Mouse (Mus musculus) CH12.LX (cell line): ENCODE measurements at regions not wholly inside any gene's neighbourhood (a gene's known extent, or its start where the extent isn't known, plus 50 kb on each side); places are given as distances from the start of the nearest gene placed in this dataset.

Source experiments
- DNase-seq: peaks from one replicate; pipeline ENCODE4 v3.0.0-alpha.2; 2013; ENCODE audit errors: extremely low read depth
- H3K27ac ChIP-seq: 2 replicates; pipeline ENCODE4 v1.5.1; 2012; ENCODE audit warnings: low read depth, mild to moderate bottlenecking, control low read depth, moderate library complexity; ENCODE audit not compliant: insufficient read depth
- H3K27me3 ChIP-seq: replicated peaks from 2 replicates; pipeline ENCODE3; 2012; ENCODE audit warnings: inconsistent platforms
- H3K36me3 ChIP-seq, 2 experiments: replicated peaks in 1 of 2; 2 replicates each; pipeline versions ENCODE3 to v1.6.1; 2012; ENCODE audit warnings: inconsistent platforms in 1 of 2, low read length in 1 of 2, mild to moderate bottlenecking in 1 of 2, mixed read lengths in 1 of 2, moderate library complexity in 1 of 2; ENCODE audit not compliant: control insufficient read depth in 1 of 2, insufficient read depth in 1 of 2
- H3K4me1 ChIP-seq, 2 experiments: 2 replicates each; pipeline ENCODE4 v1.6.1; 2012; ENCODE audit warnings: inconsistent platforms in 1 of 2, moderate library complexity in 1 of 2; ENCODE audit not compliant: insufficient read depth in 2 of 2, control insufficient read depth in 1 of 2
- H3K4me2 ChIP-seq: 2 replicates; pipeline ENCODE4 v1.6.1; 2012; ENCODE audit warnings: low read depth, mild to moderate bottlenecking, control low read depth; ENCODE audit not compliant: poor library complexity, insufficient read depth, severe bottlenecking
- H3K4me3 ChIP-seq, 3 experiments: fragments of 150-350 bp in 1 of 3; sonication (generic) in 1 of 3; replicated peaks in 1 of 3; 2 replicates each; pipeline versions ENCODE3 to v1.5.1; 2011 to 2012; ENCODE audit warnings: low read depth in 2 of 3, low read length in 2 of 3, mild to moderate bottlenecking in 2 of 3, moderate library complexity in 2 of 3, control low read depth in 1 of 3, improper control_type of control experiment in 1 of 3, inconsistent platforms in 1 of 3, mixed read lengths in 1 of 3; ENCODE audit not compliant: poor library complexity in 1 of 3
- H3K79me2 ChIP-seq: replicated peaks from 2 replicates; pipeline ENCODE4 v1.6.1; 2012; ENCODE audit warnings: mild to moderate bottlenecking, moderate library complexity; ENCODE audit not compliant: control insufficient read depth, poor library complexity, insufficient read depth, severe bottlenecking; ENCODE audit errors: extremely low read depth
- H3K9ac ChIP-seq: 2 replicates; pipeline ENCODE4 v1.6.1; 2012; ENCODE audit warnings: low read depth, mild to moderate bottlenecking, control low read depth, moderate library complexity; ENCODE audit not compliant: insufficient read depth
- H3K9me3 ChIP-seq: replicated peaks from 2 replicates; pipeline ENCODE3; 2012; ENCODE audit warnings: low read length, inconsistent platforms, mixed read lengths
- BHLHE40 ChIP-seq: IDR thresholded peaks from 2 replicates; pipeline ENCODE4 v1.6.1; 2011; ENCODE audit warnings: mild to moderate bottlenecking, low read depth, low read length, improper control_type of control experiment
- CHD2 ChIP-seq: IDR thresholded peaks from 2 replicates; pipeline ENCODE4 v1.6.1; 2011; ENCODE audit warnings: low read length, improper control_type of control experiment
- ELF1 ChIP-seq: IDR thresholded peaks from 2 replicates; pipeline ENCODE4 v1.6.1; 2014; ENCODE audit warnings: low read depth, mild to moderate bottlenecking, inconsistent platforms, low read length, improper control_type of control experiment
- ETS1 ChIP-seq: conservative IDR thresholded peaks from 2 replicates; pipeline ENCODE4 v1.6.1; 2012; ENCODE audit warnings: low read depth, mild to moderate bottlenecking, inconsistent platforms, low read length, improper control_type of control experiment, moderate library complexity
- IRF4 ChIP-seq: IDR thresholded peaks from 2 replicates; pipeline ENCODE4 v1.6.1; 2014; ENCODE audit warnings: low read depth, mild to moderate bottlenecking, inconsistent platforms, low read length, improper control_type of control experiment
- JUN ChIP-seq: IDR thresholded peaks from 2 replicates; pipeline ENCODE4 v1.6.1; 2011; ENCODE audit warnings: low read depth, mild to moderate bottlenecking, low read length, improper control_type of control experiment, moderate library complexity; ENCODE audit not compliant: insufficient read depth
- JUND ChIP-seq: conservative IDR thresholded peaks from 2 replicates; pipeline ENCODE4 v1.6.1; 2011; ENCODE audit warnings: low read depth, low read length, improper control_type of control experiment
- KAT2A ChIP-seq: IDR thresholded peaks from 2 replicates; pipeline ENCODE4 v1.6.1; 2012; ENCODE audit warnings: low read length, improper control_type of control experiment, inconsistent platforms; ENCODE audit not compliant: insufficient replicate concordance
- MAFK ChIP-seq: IDR thresholded peaks from 2 replicates; pipeline ENCODE4 v1.6.1; 2011; ENCODE audit warnings: low read length, improper control_type of control experiment; ENCODE audit not compliant: insufficient replicate concordance
- MAX ChIP-seq: IDR thresholded peaks from 2 replicates; pipeline ENCODE4 v1.6.1; 2011; ENCODE audit warnings: low read length, improper control_type of control experiment
- MAZ ChIP-seq: IDR thresholded peaks from 2 replicates; pipeline ENCODE4 v1.6.1; 2012; ENCODE audit warnings: low read depth, mild to moderate bottlenecking, inconsistent platforms, low read length, improper control_type of control experiment, moderate library complexity
- MXI1 ChIP-seq: IDR thresholded peaks from 2 replicates; pipeline ENCODE4 v1.6.1; 2011; ENCODE audit warnings: mild to moderate bottlenecking, low read depth, low read length, improper control_type of control experiment
- MYC ChIP-seq: IDR thresholded peaks from 2 replicates; pipeline ENCODE4 v1.6.1; 2011; ENCODE audit warnings: low read depth, mild to moderate bottlenecking, improper control_type of control experiment, low read length
- PAX5 ChIP-seq: IDR thresholded peaks from 2 replicates; pipeline ENCODE4 v1.6.1; 2012; ENCODE audit warnings: low read length, inconsistent platforms, mixed read lengths
- RAD21 ChIP-seq: IDR thresholded peaks from 2 replicates; pipeline ENCODE4 v1.6.1; 2011; ENCODE audit warnings: low read depth, mild to moderate bottlenecking, low read length, improper control_type of control experiment, moderate library complexity
- TBP ChIP-seq: conservative IDR thresholded peaks from 2 replicates; pipeline ENCODE4 v1.6.1; 2011; ENCODE audit warnings: low read depth, low read length, improper control_type of control experiment
- TCF12 ChIP-seq: IDR thresholded peaks from 2 replicates; pipeline ENCODE4 v1.6.1; 2014; ENCODE audit warnings: low read depth, mild to moderate bottlenecking, inconsistent platforms, low read length, improper control_type of control experiment
- USF1 ChIP-seq: IDR thresholded peaks from 2 replicates; pipeline ENCODE4 v1.6.1; 2014; ENCODE audit warnings: low read depth, mild to moderate bottlenecking, inconsistent platforms, low read length, improper control_type of control experiment
- USF2 ChIP-seq: conservative IDR thresholded peaks from 2 replicates; pipeline ENCODE4 v1.6.1; 2011; ENCODE audit warnings: low read depth, low read length, improper control_type of control experiment
- ZC3H11A ChIP-seq: IDR thresholded peaks from 2 replicates; pipeline ENCODE4 v1.6.1; 2012; ENCODE audit warnings: low read depth, mild to moderate bottlenecking, inconsistent platforms, low read length, improper control_type of control experiment
- ZMIZ1 ChIP-seq: IDR thresholded peaks from 2 replicates; pipeline ENCODE4 v1.6.1; 2012; ENCODE audit warnings: low read depth, mild to moderate bottlenecking, inconsistent platforms, low read length, improper control_type of control experiment
- ZNF384 ChIP-seq: IDR thresholded peaks from 2 replicates; pipeline ENCODE4 v1.6.1; 2012; ENCODE audit warnings: low read depth, low read length, improper control_type of control experiment, inconsistent platforms
- dilution Hi-C: fragments of 300-500 bp; cut with MboI; formaldehyde crosslinking; loops from 2 replicates; pipeline ENCODE4 v1.14.3; 2020; ENCODE audit warnings: low sequenced_read_pairs; ENCODE audit not compliant: extremely low pct_unique_long_range_greater_than_20kb, extremely low pct_ligation_motif_present
- in situ Hi-C: fragments of 300-500 bp; cut with MboI; formaldehyde crosslinking; loops from 3 replicates; pipeline ENCODE4 v1.14.3; 2019; ENCODE audit warnings: low sequenced_read_pairs, low pct_ligation_motif_present, low pct_unique_long_range_greater_than_20kb, mixed read lengths

DNA sequence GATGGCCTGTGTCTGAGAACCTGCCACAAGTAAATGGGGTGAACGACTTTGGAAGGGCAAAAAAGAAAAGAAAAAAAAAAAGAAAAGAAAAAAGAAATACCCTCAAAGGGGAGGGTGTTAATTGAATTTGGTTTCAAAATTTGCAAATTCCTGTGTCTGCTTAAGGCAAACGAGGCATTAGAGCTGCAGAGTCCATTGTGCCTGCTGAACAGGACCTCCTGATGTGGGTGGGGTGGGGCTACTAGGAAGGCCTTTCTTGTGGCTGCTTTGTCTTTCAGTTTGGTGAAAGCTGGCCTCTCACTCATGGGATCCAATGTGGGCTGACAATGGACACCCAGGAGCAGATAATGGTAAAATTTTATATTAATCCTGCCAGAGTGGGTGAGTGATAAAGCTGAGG is 366.3 kb upstream of the Jarid2 start:
- no peak overlapping the region for H3K27ac ChIP-seq
- no peak overlapping the region for H3K4me3 ChIP-seq
- DNase-seq, result no peak
- H3K4me2 ChIP-seq, result no peak overlapping the region
- dilution Hi-C loops, result no loop called here
- TF ChIP-seq USF2, result no peak
- no peak for TF ChIP-seq USF1
- TF ChIP-seq MXI1, result no peak
- no peak for TF ChIP-seq ETS1
- TF ChIP-seq ZC3H11A, result no peak
- no peak for TF ChIP-seq ELF1
- no peak for TF ChIP-seq ZMIZ1
- TF ChIP-seq CHD2, result no peak
- TF ChIP-seq TCF12, result no peak
- TF ChIP-seq MAFK, result no peak
- TF ChIP-seq JUND, result no peak
- no peak for TF ChIP-seq IRF4
- no peak for TF ChIP-seq PAX5
- no peak for TF ChIP-seq ZNF384
- TF ChIP-seq RAD21, result no peak
- TF ChIP-seq KAT2A, result no peak
- no peak for TF ChIP-seq MYC
- no peak for TF ChIP-seq MAX
- TF ChIP-seq MAZ, result no peak
- TF ChIP-seq TBP, result no peak
- peaks cover under 1% of the 10 kb centered on the region for H3K27me3 ChIP-seq
- in situ Hi-C loops, result no loop called here
- H3K79me2 ChIP-seq, result no peaks in the 10 kb centered on the region
- peaks cover 0 to 38% of the 10 kb centered on the region in 2 experiments; a peak in 2 of 4 replicates for H3K4me1 ChIP-seq
- no peaks in the 10 kb centered on the region for H3K36me3 ChIP-seq
- H3K9ac ChIP-seq, result no peak overlapping the region
- H3K9me3 ChIP-seq, result peaks cover 4% of the 10 kb centered on the region

GRCm38 (mm10) chr13:44369301-44369700 is 360.0 kb upstream of the Jarid2 start:
- TF ChIP-seq BHLHE40, result peak; percentile 57
- TF ChIP-seq ETS1, result no peak; the same call in 1 of the 2 replicates
- peak; percentile 56 for TF ChIP-seq JUN
- Histone ChIP-seq H3K36me3 (no peaks in the 10 kb centered on the region), H3K27ac (no peak overlapping the region), H3K27me3 (no peaks in the 10 kb centered on the region), H3K4me3 (no peak overlapping the region), H3K9ac (no peak overlapping the region), H3K9me3 (peaks cover 4% of the 10 kb centered on the region), H3K4me2 (no peak overlapping the region), H3K79me2 (no peaks in the 10 kb centered on the region), H3K4me1 (peaks cover 2 to 29% of the 10 kb centered on the region in 2 experiments; a peak in 2 of 4 replicates)
- dilution Hi-C loops, result no loop called here
- DNase-seq, result peak; percentile 28
- in situ Hi-C loops, result no loop called here
